Mouse (Mus musculus) heart, postnatal 4 days (tissue): ENCODE measurements around the gene Krt17. TPM values are rescaled to one million over a fixed set of nuclear protein-coding genes. Genes with fewer than 3 reads are reported as not detected.
"Not testable (repeated sequence)": the region's sequence is repeated elsewhere in the genome, so short reads cannot be mapped to it uniquely, and the experiment has no call there.

Source experiments
- DNase-seq: peaks from one replicate; pipeline ENCODE4 v3.0.0; 2021
- total RNA-seq, 2 experiments: library from RNA; stranded (reverse); gene quantifications; 2 replicates each; pipeline ENCODE4 v1.2.3; 2021

Gene Krt17
- under 1 TPM in 1 of 2 experiments, not detected in 1; 0.29 TPM for total RNA-seq

DNA sequence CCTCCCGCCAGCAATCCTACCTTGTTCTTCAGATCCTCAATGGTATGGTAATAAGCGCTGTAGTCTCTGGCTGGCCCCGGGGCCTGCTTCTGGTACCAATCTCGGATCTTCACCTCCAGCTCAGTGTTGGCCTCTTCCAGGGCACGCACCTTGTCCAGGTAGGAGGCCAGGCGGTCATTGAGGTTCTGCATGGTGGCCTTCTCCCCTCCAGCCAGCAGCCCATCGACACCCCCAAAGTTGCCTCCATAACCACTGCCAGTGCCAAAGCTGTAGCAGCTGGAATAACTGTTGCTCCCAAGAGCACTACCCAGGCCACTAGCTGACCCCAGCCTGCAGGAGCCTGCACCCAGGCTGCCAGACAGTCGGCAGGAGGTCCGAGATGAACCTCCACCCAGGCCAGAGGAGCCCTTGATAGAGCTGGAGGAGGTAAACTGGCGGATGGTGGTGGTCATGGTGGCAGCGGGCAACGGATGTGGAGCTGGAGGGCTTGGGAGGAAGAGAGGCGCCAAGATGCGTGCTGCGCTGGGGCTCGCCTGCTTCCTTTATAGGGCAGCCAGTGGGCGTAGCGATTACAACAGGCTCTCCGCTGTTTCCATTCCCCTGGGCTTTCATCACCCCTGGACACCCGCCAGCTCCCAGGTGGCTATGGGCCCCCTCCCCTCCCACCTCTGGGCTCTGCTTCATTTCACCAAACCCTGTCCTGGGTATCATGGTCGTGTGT is at the start of gene Krt17:
Gene Krt17 (minus strand): TSS at position 516 of the 721 bp plus-strand sequence.
- DNase-seq: no peak

DNA sequence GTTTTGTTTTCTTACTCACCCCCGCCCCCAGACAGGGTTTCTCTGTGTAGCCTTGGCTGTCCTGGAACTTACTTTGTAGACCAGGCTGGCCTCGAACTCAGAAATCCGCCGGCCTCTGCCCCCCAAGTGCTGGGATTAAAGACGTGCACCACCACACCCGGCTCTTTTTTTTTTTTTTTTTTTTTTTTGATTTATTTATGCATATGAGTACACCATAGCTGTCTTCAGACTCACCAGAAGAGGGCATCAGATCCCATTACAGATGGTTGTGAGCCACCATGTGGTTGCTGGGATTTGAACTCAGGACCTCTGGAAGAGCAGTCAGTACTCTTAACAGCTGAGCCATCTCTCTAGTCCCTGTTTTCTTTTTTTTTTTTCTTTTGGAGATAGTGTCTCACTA is 47.8 kb upstream of the Krt17 start:
- DNase-seq: not testable (repeated sequence)

DNA sequence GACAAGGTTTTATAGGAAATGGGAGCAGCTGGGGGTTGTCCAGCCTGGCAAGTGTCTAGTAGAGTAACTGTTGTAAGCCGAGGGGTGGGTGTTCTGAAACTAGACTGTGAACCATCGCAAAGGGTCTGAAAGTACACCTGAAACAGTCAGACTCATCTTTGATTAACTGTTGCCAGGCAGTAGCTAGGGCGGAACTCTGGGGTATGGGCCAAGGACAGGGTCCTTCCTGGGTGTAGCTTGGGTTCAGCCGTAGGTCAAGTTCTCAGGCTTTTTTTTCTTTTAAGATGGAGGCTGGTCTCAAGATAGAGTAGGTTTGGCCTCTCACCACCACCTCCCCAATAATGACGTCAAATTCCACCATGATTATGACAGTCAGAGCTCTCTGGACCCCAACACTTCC is 47.1 kb upstream of the Krt17 start:
- DNase-seq: no peak

DNA sequence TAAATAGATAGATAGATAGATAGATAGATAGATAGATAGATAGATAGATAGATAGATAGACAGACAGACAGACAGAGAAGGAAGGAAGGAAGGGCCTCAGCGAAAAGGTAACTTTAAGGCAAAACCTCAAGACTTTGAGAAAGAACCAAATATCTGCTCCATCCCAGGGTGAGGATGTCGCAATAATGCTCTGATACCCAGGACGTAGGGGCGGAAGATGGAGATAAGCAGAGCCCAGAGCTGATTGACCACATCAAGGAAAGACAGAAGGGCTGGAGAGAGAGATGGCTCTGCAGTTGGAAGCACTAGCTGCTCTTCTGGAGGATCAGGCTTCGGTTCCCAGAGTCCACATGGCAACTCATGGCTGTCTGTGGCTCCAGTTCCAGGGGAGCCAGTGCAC is 40.5 kb upstream of the Krt17 start:
- no peak for DNase-seq

DNA sequence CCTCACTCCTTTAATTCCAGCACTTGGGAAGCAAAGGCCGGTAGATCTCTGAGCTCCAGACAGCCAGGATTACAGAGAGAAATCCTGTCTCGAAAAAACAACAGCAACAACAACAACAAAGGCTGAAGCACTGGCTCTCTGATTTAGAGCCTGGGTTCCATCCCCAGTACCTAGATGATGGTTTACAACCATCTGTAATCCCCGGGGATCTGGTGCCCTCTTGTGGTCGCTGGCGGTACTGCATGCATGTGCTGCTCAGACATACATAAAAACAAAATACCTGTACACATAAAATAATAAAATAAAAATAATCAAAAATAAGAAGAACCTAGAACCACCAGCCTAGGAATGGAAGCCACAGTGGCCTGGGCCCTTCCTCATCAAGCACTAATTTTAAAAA is 39.5 kb upstream of the Krt17 start:
- peak; percentile 75 for DNase-seq

DNA sequence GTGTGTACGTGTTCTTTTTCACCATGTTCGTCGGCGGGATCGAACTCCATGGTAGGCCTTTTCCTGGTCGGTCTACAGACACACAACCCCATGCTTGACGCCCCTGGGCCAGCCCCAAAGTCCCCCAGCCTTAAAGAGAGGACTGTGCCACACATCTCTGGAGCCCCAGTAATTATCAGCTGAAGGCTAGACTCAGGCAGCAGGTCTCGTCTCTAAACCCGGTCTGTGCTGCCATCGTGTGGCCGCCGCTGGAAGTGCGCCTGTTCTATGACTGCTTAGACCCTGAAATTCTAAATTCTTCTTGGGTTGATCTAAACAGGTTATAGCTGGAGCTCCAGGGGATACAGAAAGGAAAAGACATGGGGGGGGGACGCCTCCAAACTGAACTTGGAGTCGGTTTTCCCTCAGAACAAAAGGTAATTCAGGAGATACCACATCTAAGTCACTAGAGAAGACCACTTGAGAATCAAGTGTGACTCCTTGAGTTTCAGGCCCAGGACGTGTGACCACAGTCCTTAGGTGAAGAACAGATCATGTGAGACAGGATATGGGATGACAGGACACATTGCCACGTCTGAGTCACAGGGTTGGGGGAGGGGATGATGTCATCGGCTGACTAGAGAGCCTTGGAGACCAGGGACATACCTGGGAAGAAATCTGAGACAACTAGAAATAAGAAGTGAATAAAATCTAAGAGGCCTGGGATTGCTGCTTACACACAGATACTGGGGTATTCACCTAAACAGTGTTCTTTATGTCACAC is 37.6 kb upstream of the Krt17 start:
- peak; percentile 89 for DNase-seq

DNA sequence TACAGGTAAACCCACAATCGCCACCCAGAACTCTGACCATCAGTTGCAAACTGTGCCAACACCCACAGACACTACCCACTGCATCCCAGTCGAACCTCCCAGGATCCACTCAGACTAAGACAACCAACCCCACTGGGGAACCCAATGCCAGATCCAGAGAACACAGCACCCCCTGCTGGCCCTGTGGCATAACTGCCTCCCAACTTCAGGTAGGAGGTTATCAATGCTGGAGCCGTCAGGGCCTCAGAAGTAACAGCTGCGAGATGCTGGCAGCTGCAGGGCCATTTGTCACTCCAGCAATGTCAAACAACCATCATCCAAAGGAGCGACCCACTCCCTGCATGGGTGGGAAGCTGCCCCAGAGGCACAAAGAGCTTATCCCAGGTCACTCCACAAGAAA is 37.0 kb upstream of the Krt17 start:
- DNase-seq: peak; percentile 25

DNA sequence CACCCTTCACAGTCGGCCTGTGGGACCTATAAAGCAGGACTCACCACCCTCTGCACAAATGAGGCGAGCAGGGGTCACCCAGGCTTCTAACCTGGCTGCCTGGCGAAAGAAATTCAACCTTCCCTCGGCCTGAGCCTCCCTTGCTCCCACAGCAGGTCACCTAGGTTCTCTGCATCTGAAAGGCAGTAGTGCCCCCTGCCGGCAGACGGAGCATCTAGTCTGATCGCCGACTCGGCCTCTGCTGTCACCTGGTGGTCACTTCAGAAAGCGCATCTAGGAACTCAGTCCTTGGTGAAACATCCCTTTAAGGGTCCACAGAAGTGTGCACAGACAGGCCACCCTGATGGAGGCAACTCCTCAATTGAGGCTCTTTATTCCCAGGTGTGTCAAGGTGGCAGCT is 34.5 kb upstream of the Krt17 start:
- DNase-seq: peak; percentile 90

DNA sequence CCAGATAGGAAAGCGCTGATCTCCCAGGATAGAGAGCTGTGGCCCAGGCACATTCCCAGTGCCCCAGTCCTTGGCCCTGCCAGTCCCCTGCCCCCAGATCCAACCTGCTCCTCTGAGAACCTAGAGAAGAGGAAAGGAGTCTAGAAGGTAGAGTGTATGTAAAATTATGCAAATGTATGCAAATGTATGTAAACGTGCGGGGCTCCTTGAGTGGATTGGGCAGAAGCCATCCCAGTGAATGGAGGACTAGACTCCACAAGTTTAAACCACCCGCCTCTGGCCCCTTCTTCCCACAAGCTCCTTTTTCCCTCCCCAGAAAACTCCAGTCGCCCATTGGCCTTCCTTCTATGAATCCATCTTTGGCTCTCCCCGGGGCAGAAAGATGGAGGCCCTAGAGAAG is 32.1 kb upstream of the Krt17 start:
- no peak for DNase-seq

DNA sequence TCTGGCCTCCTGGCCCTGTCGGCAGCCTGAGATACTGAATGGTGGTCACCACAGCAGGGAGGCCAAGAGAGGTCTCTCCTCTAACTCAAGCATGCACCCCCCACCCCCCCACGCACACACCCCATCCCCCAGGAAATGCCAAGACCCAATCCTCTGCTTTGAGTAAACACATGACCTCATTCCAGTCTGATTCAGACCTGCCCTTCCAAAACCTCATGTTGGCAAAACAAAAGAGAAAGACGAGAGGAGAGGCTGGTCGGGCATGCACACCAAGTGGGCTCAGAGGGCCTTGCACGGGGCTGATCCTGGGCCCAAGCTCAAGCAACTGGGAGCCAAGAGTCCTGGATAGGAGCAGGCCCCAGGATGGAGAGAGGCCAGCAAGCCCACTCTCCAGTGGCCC is 29.4 kb upstream of the Krt17 start:
- DNase-seq: no peak

DNA sequence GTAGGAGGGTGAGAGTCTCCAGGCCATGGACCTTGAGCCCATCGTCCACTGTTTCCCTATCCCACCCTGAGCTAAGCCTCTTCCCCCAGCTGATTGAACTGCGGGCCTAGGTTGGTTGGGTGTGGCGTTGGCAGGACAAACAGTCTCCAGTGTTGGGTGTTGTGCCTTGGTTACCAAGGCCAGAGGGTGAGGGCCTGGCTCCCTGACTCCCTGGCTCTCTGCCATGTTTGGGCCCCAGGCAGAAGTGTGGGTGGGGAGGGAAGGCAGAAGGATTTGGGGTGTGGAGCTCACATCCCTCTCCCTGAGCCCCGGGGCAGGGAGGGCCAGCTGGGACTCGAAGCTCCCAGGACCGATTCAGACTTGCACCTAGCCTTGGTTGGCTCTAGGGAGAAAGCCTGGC is 28.1 kb upstream of the Krt17 start:
- peak; percentile 38 for DNase-seq

DNA sequence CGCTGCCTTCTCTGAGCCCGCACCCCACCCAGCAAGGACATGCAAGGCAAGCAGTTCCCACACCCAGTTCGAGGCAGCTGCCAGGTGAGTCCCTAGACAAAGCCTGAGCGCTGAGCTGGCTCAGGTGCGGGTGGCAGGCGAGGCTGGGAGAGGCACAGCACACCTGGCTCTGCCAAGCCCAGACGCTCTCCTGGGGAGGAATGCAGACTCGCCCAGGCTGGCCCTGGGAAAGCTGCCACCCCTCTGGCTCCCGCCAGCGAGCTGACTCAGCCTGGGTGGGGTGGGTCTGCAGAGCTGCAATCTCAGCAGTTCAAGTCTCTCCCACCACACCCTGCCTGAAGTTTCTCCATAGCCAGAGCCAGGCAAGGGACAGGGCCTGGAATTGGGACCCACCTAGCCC is 26.2 kb upstream of the Krt17 start:
- DNase-seq: peak; percentile 36

DNA sequence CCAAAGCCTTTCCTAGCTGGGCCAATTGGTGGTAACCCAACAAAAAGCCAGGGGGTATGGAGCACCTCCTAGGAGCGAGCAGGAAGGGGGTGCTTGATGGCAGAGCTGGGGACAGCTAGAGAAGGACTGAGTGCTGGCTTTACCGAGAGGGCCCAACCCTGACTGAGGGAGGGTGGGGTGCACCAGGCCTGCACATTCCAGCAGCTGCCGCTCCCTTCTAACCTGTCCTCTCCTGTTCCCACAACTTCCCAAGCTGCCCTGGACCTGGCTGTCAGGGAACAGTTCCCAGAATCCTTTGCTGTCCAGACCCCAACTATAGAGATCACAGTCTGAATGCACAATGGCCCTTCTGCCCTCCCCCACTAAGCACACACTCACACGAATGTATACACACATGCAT is 24.2 kb upstream of the Krt17 start:
- no peak for DNase-seq

DNA sequence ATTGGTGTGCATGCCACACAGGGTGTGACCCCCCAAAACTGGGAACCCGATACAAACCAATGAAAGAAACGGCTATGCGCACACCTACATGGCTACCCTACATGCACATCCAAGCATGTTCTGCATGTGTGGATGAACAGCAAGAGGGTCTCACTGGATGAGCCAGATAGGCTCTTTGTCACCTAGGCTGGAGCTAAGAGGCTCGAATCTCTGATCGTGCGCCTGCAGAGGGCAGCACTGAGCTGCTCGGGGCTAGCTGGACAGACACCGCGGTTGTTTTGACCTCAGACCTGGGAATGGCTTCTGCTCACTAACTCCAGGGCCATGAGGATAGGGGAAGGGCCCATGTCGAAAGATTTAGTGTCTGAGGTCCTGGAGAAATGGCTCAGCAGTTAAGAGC is 21.7 kb upstream of the Krt17 start:
- peak; percentile 88 for DNase-seq

DNA sequence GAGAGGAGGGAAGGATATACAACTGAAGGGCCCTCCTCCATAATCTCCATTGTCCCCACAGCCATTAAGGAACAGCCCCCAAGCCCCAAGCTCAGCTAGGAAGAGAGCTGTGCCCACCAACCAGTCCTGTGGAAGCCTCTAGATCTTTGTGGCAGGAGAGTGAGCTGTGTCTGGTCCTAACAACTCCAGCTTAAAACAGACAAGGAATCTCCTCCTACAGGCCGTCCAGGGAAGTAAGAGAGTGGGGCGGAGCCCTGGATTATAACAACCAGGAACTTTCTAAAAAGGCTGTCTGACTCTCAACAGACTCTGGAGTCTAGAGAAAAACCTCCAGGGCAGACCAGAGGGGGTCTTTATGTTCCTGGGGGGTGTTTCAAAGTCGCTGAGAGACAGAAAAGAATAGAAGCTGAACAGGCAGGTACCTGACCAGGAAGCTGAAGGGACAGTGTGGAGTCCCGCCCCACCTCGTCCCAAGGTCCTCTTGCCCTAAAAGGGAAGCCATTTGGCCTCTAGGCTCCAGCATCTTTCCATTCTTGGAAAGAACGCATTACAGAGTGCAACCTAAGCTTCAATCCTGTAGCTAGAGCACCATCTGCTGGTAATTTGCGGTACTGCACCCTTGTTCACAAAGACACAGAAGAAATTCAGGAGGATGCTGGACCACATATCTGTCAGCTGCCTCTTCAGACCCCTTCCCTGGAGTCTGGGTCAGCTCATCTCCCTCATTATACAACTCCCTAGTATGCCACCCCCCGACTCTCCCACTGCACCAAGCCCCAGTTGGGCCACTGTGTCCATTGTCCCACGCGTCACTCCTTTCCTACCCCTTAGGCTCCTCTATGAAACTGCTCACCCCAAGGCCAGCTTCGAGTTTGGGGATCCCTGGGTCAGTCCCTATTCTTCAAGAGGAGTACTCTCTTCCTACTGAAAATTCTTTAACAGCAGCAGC is 21.0 kb upstream of the Krt17 start:
- DNase-seq: peak; percentile 91

DNA sequence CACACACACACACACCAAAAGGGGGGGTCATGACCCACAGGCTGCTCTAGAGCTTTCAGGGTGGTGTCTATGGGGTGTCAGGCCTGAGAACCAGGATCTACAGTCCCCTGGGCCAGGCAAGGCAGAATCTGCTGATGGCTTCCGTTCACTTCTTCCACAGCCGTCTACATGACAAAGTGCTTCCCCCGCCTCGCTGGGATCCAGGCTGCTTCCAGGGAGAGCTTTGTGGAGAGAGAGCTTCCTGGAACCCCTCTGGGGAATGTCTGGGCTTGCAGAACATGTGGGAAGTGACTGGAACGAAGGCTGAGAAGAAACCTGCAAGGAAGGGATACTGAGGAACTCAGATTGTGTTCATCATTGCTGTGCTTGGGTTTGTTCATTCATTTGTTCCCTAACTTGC is 17.9 kb upstream of the Krt17 start:
- no peak for DNase-seq

DNA sequence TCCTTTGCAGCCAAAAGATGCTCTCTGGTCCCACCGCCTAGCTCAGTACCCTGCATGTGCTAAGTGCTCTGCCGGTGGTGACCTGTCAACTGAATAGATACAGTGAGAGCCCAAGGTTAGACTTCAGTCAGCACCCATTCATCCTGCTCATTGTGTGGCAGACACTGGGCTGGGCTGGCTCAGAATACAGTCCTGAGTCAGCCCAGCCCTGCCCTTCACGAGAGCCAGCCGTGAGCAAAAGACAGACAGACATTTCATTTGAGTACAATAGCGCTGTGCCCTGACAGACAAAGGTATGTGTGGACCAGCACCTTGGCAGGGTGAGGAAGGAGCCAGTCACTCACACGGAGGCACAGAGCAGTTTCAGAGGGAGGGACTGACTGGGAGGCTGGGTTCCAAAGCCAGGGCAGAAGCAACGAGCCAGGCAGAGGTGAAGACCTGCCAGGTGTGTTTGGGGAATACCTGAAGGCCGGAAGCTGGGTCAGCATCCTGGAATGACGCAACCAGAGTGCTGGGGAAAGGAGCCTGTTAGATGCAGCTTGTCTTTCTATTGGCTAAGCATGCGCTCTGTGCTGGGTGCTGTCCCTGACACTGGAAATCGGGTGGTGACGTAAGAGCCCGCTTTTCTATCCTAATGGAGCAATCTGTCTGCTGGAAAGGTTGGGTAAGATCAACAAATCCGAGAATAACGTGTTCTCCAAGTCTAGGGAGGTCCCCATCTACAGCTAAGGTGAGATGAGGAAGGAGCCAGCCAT is 17.1 kb upstream of the Krt17 start:
- no peak for DNase-seq

DNA sequence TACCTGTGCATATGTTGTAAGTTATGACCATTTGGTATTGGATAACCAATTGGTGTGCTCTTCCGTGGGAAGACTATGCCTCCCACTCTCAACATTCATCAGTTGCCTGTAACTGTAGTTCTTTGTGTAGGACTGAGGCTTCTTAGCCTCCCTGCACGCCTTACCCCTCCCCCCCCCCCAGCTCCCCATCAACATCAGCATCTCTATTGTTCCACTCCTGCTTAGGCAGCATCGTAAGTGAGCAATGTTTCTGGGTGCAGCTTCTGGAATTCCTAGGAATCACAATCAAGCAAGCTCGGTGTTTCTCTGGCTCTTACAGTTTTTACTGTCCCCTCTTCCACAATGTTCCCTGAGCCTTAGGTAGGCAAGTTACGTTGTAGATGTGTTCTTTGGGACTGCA is 14.6 kb upstream of the Krt17 start:
- no peak for DNase-seq

DNA sequence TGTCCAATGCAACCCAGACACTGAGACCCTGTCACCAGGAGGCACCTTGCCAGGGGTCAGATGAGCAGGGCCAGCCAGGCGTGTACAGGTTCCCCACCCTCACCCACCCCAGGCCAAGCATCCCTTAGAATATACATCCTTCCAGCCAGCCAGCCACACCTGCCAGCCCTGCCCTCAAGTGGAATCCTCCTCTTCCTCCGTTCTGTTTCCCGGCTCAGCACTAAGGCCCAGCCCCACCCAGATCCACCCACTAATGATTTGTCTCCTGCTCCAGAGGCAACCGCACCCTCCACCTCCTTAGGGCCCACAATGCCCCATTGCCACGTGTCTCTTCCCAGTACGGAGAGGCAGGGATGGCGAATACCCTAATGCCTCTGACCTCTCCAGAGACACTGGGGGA is 13.9 kb upstream of the Krt17 start:
- DNase-seq: no peak

DNA sequence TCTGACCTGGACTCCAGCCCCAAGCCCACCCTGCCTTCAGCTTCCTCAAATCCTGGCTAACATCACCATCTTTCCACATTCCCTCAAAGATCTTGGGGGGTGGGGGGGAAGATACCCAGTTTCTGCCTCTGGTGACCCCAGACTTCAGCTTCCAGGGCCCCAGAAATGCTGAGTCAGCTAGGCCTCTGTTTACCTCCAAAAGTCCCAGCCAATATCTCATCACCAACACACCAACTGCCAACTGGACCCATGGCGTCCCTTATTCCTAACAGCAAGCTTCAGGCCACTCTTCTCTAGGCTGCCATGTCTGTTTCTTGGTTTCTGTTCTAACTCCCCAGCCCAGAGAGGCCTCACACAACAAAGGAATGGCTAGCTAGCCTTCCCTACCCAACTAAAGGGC is 11.0 kb upstream of the Krt17 start:
- no peak for DNase-seq

DNA sequence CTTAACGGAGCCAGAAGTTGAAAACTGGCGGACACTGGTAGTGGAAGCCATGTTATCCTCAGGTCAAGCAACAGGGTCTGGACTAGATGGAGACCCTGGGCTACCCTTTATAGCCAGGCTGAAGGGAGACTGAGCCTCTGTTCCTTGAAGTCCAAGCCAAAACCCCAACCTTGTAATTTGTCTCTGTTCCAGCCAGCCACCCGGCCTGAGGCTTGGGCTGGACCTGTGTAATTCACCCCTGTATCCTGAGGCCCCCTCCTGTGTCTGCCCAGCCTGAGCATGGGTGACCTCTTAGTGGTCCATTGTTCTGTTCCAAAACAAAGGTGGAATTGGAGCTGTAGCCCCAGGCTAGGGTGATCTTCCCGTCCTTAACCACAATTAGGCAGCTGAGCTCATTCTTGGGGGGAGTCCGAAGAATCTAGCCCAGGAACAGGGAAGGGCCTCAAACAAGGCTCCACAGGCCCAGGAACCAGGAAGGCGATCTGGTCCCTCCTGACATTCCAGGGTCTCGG is 9.0 kb upstream of the Krt17 start, which contains the start of gene Krt42:
Gene Krt42 (minus strand): TSS at position 51 of the 512 bp plus-strand sequence.
- no peak for DNase-seq
